Mouse (Mus musculus) embryonic facial prominence, embryonic 12.5 days (tissue): ENCODE measurements around the gene Cped1. TPM values are rescaled to one million over a fixed set of nuclear protein-coding genes. Genes with fewer than 3 reads are reported as not detected.

ENCODE experiments used
- ATAC-seq: fragments of 200-750 bp; cut with Nextera tagmentation; 2 replicates; pipeline ENCODE4 v1.8.0; 2017; ENCODE audit not compliant: insufficient number of reproducible peaks, insufficient read depth, low FRiP score, low TSS enrichment
- H3K27ac ChIP-seq: fragments of 300-500 bp; sonication (generic); 2 replicates; pipeline ENCODE4 v1.5.1; 2016; ENCODE audit warnings: mild to moderate bottlenecking
- H3K27me3 ChIP-seq: fragments of 300-500 bp; sonication (generic); 2 replicates; pipeline ENCODE4 v1.6.1; 2016; ENCODE audit warnings: mild to moderate bottlenecking, moderate library complexity
- H3K36me3 ChIP-seq: fragments of 300-500 bp; sonication (generic); 2 replicates; pipeline ENCODE4 v1.6.1; 2016; ENCODE audit warnings: mild to moderate bottlenecking
- H3K4me1 ChIP-seq: fragments of 300-500 bp; sonication (generic); 2 replicates; pipeline ENCODE4 v1.6.1; 2016
- H3K4me2 ChIP-seq: fragments of 300-500 bp; sonication (generic); replicated peaks from 2 replicates; pipeline ENCODE4 v1.6.1; 2016; ENCODE audit warnings: mild to moderate bottlenecking, moderate library complexity
- H3K4me3 ChIP-seq: fragments of 300-500 bp; sonication (generic); 2 replicates; pipeline ENCODE4 v1.5.1; 2016; ENCODE audit warnings: mild to moderate bottlenecking
- H3K9ac ChIP-seq: fragments of 300-500 bp; sonication (generic); 2 replicates; pipeline ENCODE4 v1.6.1; 2016; ENCODE audit warnings: mild to moderate bottlenecking, moderate library complexity
- H3K9me3 ChIP-seq: fragments of 300-500 bp; sonication (generic); 2 replicates; pipeline ENCODE4 v1.6.1; 2016; ENCODE audit warnings: mild to moderate bottlenecking, moderate library complexity
- WGBS: fragments of 180-500 bp; shearing (Covaris S2); methylation state at CpG from one replicate; pipeline ENCODE4 v1.1.7; 2016; 5-methylcytosine and 5-hydroxymethylcytosine counted together
- polyA plus RNA-seq: library from polyadenylated mRNA; unstranded; fragments of >200 nt; fragmentation: Nextera tagmentation; extraction: Ambion mirVana; gene quantifications from 2 replicates; pipeline ENCODE4 v1.2.1, GENCODE M21; 2016

The Cped1 gene
- polyA plus RNA-seq, 1 experiment from 2014 or later = 35.9 TPM

DNA sequence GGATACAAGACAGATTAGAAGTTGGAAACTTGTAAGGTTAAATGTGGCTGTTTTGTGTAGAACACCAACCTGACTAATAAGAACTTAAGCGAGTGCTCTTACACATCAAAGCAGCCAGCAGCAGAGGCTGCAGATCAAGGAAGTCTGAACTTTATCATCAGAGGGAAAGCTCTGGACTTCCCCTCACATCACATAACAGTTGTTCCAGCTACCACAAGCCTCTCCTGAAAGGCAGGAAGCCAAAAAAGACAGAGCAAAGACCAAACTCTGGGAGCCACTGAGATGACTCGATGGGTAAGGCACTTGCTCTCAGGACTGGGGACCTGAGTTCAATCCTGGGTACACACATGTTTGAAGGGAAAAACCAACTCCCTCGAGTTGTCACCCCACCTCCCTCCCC, 228.1 kb downstream of the Cped1 start:
- Histone ChIP-seq H3K4me2 (no peak overlapping the region), H3K9ac (no peak overlapping the region), H3K36me3 (no peaks in the 10 kb centered on the region), H3K4me1 (peaks cover 4% of the 10 kb centered on the region), H3K27ac (no peak overlapping the region), H3K27me3 (no peaks in the 10 kb centered on the region), H3K9me3 (no peaks in the 10 kb centered on the region), H3K4me3 (no peak overlapping the region)
- WGBS = 79% methylated on average over 3 of the region's 3 CpGs
- ATAC-seq = no peak

- Histone ChIP-seq H3K4me2 (no peak overlapping the region), H3K4me1 (peaks cover 4% of the 10 kb centered on the region), H3K36me3 (no peaks in the 10 kb centered on the region), H3K9ac (no peak overlapping the region), H3K27ac (no peak overlapping the region), H3K27me3 (no peaks in the 10 kb centered on the region), H3K9me3 (no peaks in the 10 kb centered on the region), H3K4me3 (no peak overlapping the region)
- 68% methylated on average over 6 of the region's 6 CpGs for WGBS
- ATAC-seq = no peak
Observed at GRCm38 (mm10) chr6:22214665-22215064, 228.9 kb downstream of the Cped1 start.

GRCm38 (mm10) chr6:22216276-22216973, 230.7 kb downstream of the Cped1 start:
- Histone ChIP-seq H3K9me3 (no peaks in the 10 kb centered on the region), H3K4me2 (no peak overlapping the region), H3K27ac (no peak overlapping the region), H3K36me3 (no peaks in the 10 kb centered on the region), H3K4me3 (no peak overlapping the region), H3K4me1 (peaks cover 4% of the 10 kb centered on the region), H3K9ac (no peak overlapping the region), H3K27me3 (no peaks in the 10 kb centered on the region)
- WGBS = 55% methylated on average over 14 of the region's 14 CpGs
- ATAC-seq = no peak

GRCm38 (mm10) chr6:22221134-22221533, 235.4 kb downstream of the Cped1 start:
- H3K4me2 ChIP-seq = no peak overlapping the region
- 94% methylated on average over 8 of the region's 8 CpGs for WGBS
- H3K9me3 ChIP-seq = no peaks in the 10 kb centered on the region
- H3K4me1 ChIP-seq = peaks cover 4% of the 10 kb centered on the region
- H3K36me3 ChIP-seq = peaks cover 4% of the 10 kb centered on the region; the same call in 1 of the 2 replicates
- ATAC-seq = no peak
- H3K27me3 ChIP-seq = no peaks in the 10 kb centered on the region
- H3K4me3 ChIP-seq = no peak overlapping the region
- no peak overlapping the region for H3K9ac ChIP-seq
- no peak overlapping the region for H3K27ac ChIP-seq

GRCm38 (mm10) chr6:22222087-22222486, 236.4 kb downstream of the Cped1 start:
- H3K4me3 ChIP-seq = no peak overlapping the region
- H3K9ac ChIP-seq = no peak overlapping the region
- ATAC-seq = no peak
- H3K36me3 ChIP-seq = peaks cover 4% of the 10 kb centered on the region; the same call in 1 of the 2 replicates
- H3K9me3 ChIP-seq = no peaks in the 10 kb centered on the region
- H3K27me3 ChIP-seq = no peaks in the 10 kb centered on the region
- no peak overlapping the region for H3K4me2 ChIP-seq
- no peak overlapping the region for H3K27ac ChIP-seq
- 88% methylated on average over 4 of the region's 4 CpGs for WGBS
- no peaks in the 10 kb centered on the region for H3K4me1 ChIP-seq

GRCm38 (mm10) chr6:22222947-22223346, 237.2 kb downstream of the Cped1 start:
- no peaks in the 10 kb centered on the region for H3K4me1 ChIP-seq
- ATAC-seq = no peak
- no peaks in the 10 kb centered on the region for H3K27me3 ChIP-seq
- H3K9ac ChIP-seq = no peak overlapping the region
- no peak overlapping the region for H3K4me2 ChIP-seq
- no peak overlapping the region for H3K27ac ChIP-seq
- peaks cover 4% of the 10 kb centered on the region; the same call in 1 of the 2 replicates for H3K36me3 ChIP-seq
- H3K9me3 ChIP-seq = no peaks in the 10 kb centered on the region
- 68% methylated on average over 8 of the region's 8 CpGs for whole genome bisulfite sequencing
- H3K4me3 ChIP-seq = no peak overlapping the region

- no peak for ATAC-seq
- no peak overlapping the region for H3K27ac ChIP-seq
- H3K9ac ChIP-seq = no peak overlapping the region
- H3K4me1 ChIP-seq = no peaks in the 10 kb centered on the region
- no peaks in the 10 kb centered on the region for H3K27me3 ChIP-seq
- no peaks in the 10 kb centered on the region for H3K9me3 ChIP-seq
- H3K36me3 ChIP-seq = peaks cover 4% of the 10 kb centered on the region; the same call in 1 of the 2 replicates
- no peak overlapping the region for H3K4me3 ChIP-seq
- 94% methylated on average over 4 of the region's 4 CpGs for WGBS
- no peak overlapping the region for H3K4me2 ChIP-seq
Observed at GRCm38 (mm10) chr6:22224351-22224750, 238.6 kb downstream of the Cped1 start.

DNA sequence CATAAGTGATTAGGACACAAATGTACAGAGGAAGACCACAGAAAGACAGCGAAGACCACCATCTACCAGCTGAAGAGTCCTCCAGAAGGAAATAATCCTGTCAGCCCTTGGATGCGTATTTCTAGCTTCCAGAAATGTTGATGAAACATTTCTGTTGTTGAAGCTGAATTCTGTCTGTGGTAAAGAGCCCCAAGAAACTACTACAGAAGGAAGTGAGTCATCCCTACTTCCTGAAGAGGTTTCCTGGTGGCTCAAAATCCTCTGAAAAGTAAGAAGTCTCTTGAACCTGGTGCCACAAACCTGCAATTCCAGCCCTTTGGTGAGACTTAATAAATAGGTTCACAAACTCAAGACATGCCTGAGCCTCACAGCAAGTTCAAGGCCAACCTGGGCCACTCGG, 245.5 kb downstream of the Cped1 start:
- Histone ChIP-seq H3K36me3 (0 out of 2 replicates have a peak, but pooled peaks cover 3% of the 10 kb centered on the region), H3K4me3 (no peak overlapping the region), H3K4me1 (no peaks in the 10 kb centered on the region), H3K4me2 (no peak overlapping the region), H3K9me3 (no peaks in the 10 kb centered on the region), H3K27me3 (no peaks in the 10 kb centered on the region), H3K27ac (no peak overlapping the region), H3K9ac (no peak overlapping the region)
- no peak for ATAC-seq
- WGBS = 88% methylated on average over 3 of the region's 3 CpGs

GRCm38 (mm10) chr6:22233517-22233916, 247.8 kb downstream of the Cped1 start:
- Histone ChIP-seq H3K4me1 (no peaks in the 10 kb centered on the region), H3K4me3 (no peak overlapping the region), H3K36me3 (0 out of 2 replicates have a peak, but pooled peaks cover 3% of the 10 kb centered on the region), H3K4me2 (no peak overlapping the region), H3K9me3 (no peaks in the 10 kb centered on the region), H3K27me3 (no peaks in the 10 kb centered on the region), H3K27ac (no peak overlapping the region), H3K9ac (no peak overlapping the region)
- 43% methylated on average over 6 of the region's 6 CpGs for WGBS
- ATAC-seq = no peak

DNA sequence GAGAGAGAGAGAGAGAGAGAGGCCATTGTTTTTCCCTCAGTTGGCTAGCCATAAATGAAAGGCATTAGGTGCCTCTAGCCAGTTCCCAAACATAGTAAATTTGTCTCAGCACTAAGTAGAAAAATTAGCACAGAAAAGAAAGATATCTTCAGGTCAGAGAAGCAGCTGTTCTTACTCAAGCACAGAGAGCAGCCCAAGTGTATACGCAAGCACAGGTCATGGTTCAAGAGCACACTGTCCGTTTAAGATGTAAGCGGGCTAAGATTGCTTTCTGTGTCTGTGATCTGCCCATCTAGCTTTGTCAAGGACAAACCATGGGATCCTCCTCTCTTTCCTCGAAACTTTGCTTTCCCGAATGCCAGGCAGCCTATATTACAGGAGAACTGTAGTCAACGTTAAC, 249.4 kb downstream of the Cped1 start:
- no peak overlapping the region for H3K4me2 ChIP-seq
- H3K36me3 ChIP-seq = 0 out of 2 replicates have a peak, but pooled peaks cover 3% of the 10 kb centered on the region
- no peaks in the 10 kb centered on the region for H3K27me3 ChIP-seq
- H3K4me1 ChIP-seq = no peaks in the 10 kb centered on the region
- H3K27ac ChIP-seq = no peak overlapping the region
- no peaks in the 10 kb centered on the region for H3K9me3 ChIP-seq
- WGBS = 79% methylated on average over 6 of the region's 6 CpGs
- no peak for ATAC-seq
- H3K4me3 ChIP-seq = no peak overlapping the region
- H3K9ac ChIP-seq = no peak overlapping the region

GRCm38 (mm10) chr6:22243321-22243720, 257.6 kb downstream of the Cped1 start:
- H3K4me1 ChIP-seq = no peaks in the 10 kb centered on the region
- no peak overlapping the region for H3K9ac ChIP-seq
- H3K9me3 ChIP-seq = no peaks in the 10 kb centered on the region
- 78% methylated on average over 8 of the region's 8 CpGs for WGBS
- no peak overlapping the region for H3K4me3 ChIP-seq
- no peak overlapping the region for H3K27ac ChIP-seq
- H3K36me3 ChIP-seq = no peaks in the 10 kb centered on the region
- no peak for ATAC-seq
- H3K4me2 ChIP-seq = no peak overlapping the region
- H3K27me3 ChIP-seq = no peaks in the 10 kb centered on the region

DNA sequence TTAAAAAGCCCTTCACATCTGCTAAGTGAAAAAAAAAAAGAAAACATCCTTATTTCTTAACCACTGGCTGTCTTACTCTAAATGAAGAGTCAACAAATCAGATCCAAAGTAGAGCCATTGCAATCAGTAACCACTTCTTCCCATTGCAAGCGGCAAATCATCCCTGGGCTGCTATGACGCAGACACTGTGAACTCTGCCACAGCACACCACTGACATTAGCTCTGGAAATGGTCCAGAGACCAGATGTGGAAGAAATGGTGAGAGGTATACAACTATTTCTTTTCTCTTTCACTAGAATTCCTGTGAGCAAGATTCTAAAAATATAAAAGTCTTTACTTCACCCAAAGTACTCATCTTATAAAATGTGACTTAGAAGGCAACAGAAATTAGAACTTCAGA, 261.0 kb downstream of the Cped1 start:
- Histone ChIP-seq H3K4me2 (no peak overlapping the region), H3K27me3 (no peaks in the 10 kb centered on the region), H3K4me3 (no peak overlapping the region), H3K27ac (no peak overlapping the region), H3K9ac (no peak overlapping the region), H3K4me1 (no peaks in the 10 kb centered on the region), H3K9me3 (no peaks in the 10 kb centered on the region), H3K36me3 (no peaks in the 10 kb centered on the region)
- ATAC-seq = no peak
- 94% methylated on average over 2 of the region's 2 CpGs for WGBS
